Mouse (Mus musculus): Measurements from ENCODE around the gene Selenon. TPM values are rescaled to one million over a fixed set of nuclear protein-coding genes. Genes with fewer than 3 reads are reported as not detected.

The Selenon gene
- polyA plus RNA-seq, 1 experiment from 2014 or later = 31.9 TPM

DNA sequence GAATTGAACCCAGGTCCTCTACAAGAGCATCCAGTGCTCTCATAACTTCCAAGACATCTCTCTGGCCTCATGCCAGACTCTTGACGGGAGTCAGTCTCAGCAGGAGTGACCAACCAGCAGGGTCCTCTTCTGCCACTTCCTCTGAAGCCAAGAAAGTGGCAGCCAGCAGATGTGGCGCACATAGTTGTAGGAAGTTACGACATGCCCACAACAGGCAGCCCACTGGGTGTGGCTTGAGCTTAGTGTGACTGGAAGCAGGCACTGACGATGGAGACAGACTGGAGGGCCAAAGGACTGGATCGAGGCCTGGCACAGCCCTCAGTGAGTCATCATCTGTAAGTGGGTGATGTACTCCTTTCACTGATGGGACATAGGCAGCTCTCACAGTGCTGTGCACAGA lies 37.0 kb upstream of the Selenon start:
- Histone ChIP-seq H3K27me3 (replicated peaks) (no peaks in the 10 kb centered on the region), H3K4me3 (no peak overlapping the region), H3K36me3 (peaks cover 11% of the 10 kb centered on the region), H3K4me2 (no peak overlapping the region), H3K4me1 (replicated peaks) (peaks cover 34% of the 10 kb centered on the region), H3K9me3 (replicated peaks) (peaks cover 6% of the 10 kb centered on the region; the same call in 1 of the 2 replicates), H3K27ac (ENCODE audit: poor library complexity, severe bottlenecking) (no peak overlapping the region), H3K9ac (no peak overlapping the region)
- ATAC-seq (ENCODE audit: insufficient number of reproducible peaks, low FRiP score) = no peak
- WGBS = 81% methylated on average over 5 of the region's 5 CpGs

DNA sequence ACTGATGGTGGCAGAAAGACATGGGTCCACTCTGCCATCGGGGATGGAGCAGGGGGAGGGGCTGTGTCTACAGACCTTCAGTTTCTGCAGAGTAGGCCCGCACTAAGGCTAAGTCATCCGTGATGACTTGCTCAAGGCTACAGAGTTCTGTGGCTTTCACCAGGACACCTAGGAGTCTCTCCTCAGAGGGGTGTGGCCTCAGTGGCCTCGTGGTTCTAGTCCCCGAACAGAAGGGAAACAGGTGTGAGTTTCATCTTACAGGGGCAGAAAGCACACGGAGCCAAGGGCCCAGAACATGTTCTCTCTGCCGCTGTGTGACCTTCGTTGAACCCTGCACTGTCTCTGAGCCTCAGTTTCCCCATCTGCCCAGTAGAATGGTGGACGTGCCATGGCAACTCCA lies 36.3 kb upstream of the Selenon start:
- peaks cover 37% of the 10 kb centered on the region for H3K4me1 ChIP-seq (replicated peaks)
- ATAC-seq (ENCODE audit: insufficient number of reproducible peaks, low FRiP score) = no peak
- no peaks in the 10 kb centered on the region for H3K27me3 ChIP-seq (replicated peaks)
- no peak overlapping the region for H3K9ac ChIP-seq
- 86% methylated on average over 9 of the region's 9 CpGs for WGBS
- H3K4me3 ChIP-seq = no peak overlapping the region
- no peak overlapping the region for H3K4me2 ChIP-seq
- no peak overlapping the region for H3K27ac ChIP-seq (ENCODE audit: poor library complexity, severe bottlenecking)
- peaks cover 6% of the 10 kb centered on the region; the same call in 1 of the 2 replicates for H3K9me3 ChIP-seq (replicated peaks)
- peaks cover 11% of the 10 kb centered on the region for H3K36me3 ChIP-seq

DNA sequence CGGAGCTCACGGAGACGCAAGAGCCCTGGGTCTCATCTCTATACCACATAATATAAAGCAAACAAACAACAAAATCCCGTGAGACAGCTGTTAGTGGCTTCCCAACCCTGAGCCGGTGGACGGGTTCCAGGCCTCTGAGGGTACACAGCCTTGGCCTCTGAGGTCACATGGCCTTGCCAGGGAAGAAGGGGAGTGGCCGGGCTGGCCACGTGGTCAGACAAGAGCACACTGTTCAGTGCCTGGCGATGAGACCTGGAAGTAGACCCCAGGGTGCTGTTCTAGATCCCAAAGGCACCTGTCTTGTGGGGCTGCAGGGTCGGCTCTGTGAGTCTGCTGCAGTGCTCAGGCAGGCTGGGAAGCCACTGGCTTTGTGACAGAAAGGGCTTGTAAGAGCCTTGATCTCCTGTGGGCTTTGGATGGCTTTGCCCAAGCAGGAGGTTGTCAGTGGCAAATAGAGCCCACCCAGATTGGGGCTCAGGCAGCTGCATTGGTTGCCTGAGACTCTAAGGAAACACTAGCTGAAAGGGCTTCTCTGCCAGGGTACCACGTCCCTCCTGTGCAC lies 35.8 kb upstream of the Selenon start:
- Histone ChIP-seq H3K9ac (no peak overlapping the region), H3K4me2 (no peak overlapping the region), H3K27ac (ENCODE audit: poor library complexity, severe bottlenecking) (no peak overlapping the region), H3K27me3 (replicated peaks) (no peaks in the 10 kb centered on the region), H3K9me3 (replicated peaks) (peaks cover 6% of the 10 kb centered on the region; the same call in 1 of the 2 replicates), H3K36me3 (peaks cover 11% of the 10 kb centered on the region), H3K4me1 (replicated peaks) (peaks cover 38% of the 10 kb centered on the region), H3K4me3 (no peak overlapping the region)
- ATAC-seq (ENCODE audit: insufficient number of reproducible peaks, low FRiP score) = no peak
- WGBS = 56% methylated on average over 11 of the region's 11 CpGs

DNA sequence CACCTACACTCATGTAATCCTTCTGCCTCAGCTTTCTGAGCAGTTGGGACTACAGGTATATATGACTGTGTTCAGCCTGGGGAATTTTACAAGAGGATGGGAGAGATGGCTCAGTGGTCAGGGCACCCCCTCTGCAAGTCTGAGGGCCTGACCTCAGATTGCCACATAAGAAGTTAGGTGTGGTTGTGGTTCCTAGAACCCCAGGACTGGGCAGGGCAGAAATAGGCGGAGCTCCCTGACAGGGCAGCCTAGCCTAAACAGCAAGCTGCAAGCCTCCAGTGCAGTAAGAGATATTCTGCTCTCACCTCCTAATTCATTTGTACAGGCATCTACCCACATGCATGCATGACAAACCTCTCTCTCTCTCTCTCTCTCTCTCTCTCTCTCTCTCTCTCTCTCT lies 34.7 kb upstream of the Selenon start:
- Histone ChIP-seq H3K27ac (ENCODE audit: poor library complexity, severe bottlenecking) (no peak overlapping the region), H3K9ac (no peak overlapping the region), H3K9me3 (replicated peaks) (peaks cover 6% of the 10 kb centered on the region; the same call in 1 of the 2 replicates), H3K4me1 (replicated peaks) (peaks cover 29% of the 10 kb centered on the region), H3K36me3 (peaks cover 11% of the 10 kb centered on the region), H3K27me3 (replicated peaks) (no peaks in the 10 kb centered on the region), H3K4me3 (no peak overlapping the region), H3K4me2 (no peak overlapping the region)
- 83% methylated on average over 1 of the region's 1 CpGs for WGBS
- ATAC-seq (ENCODE audit: insufficient number of reproducible peaks, low FRiP score) = no peak

DNA sequence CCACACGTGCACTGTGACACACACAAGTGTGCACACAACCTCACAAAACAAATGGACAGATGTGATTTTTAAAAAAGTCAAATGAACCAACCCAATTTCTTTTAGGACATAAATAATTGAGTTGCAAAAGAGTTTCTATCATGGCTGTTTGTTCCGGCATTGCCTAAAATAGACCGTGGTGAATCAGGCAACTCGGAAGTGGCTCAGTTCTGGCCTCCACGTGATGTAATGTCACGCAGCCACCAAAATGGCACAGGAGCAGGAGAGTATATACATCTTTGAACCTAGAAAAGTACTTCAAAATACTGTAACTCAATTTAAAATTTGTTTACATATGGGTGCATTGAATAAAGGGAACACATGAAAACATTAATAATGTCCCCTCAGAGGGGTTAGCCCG lies 34.2 kb upstream of the Selenon start:
- Histone ChIP-seq H3K9ac (no peak overlapping the region), H3K27ac (ENCODE audit: poor library complexity, severe bottlenecking) (no peak overlapping the region), H3K4me2 (no peak overlapping the region), H3K4me3 (no peak overlapping the region), H3K4me1 (replicated peaks) (peaks cover 29% of the 10 kb centered on the region), H3K9me3 (replicated peaks) (peaks cover 6% of the 10 kb centered on the region; the same call in 1 of the 2 replicates), H3K27me3 (replicated peaks) (no peaks in the 10 kb centered on the region), H3K36me3 (peaks cover 11% of the 10 kb centered on the region)
- WGBS = 80% methylated on average over 7 of the region's 7 CpGs
- no peak for ATAC-seq (ENCODE audit: insufficient number of reproducible peaks, low FRiP score)

DNA sequence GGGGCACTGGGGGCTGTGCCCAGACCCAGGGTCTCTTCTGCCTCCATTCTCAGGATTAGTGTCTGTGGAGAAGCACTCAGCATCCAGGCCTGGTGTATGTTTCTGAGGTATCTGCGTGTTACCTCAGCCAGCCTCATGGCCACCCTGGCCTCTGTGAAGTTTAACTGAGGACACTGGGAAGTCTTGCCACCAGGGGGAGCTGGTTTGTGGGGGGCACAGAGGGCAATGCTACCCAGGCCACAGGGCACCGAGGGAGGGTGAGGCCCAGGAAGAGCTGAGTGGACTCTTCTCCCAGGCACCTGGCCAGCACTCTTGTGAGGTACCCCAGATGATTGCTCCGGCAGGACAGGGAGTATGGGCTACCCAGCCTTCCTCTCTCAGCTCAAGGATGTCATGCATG lies 31.5 kb upstream of the Selenon start:
- Histone ChIP-seq H3K9me3 (replicated peaks) (no peaks in the 10 kb centered on the region), H3K36me3 (peaks cover 3% of the 10 kb centered on the region), H3K27me3 (replicated peaks) (no peaks in the 10 kb centered on the region), H3K4me3 (no peak overlapping the region), H3K27ac (ENCODE audit: poor library complexity, severe bottlenecking) (no peak overlapping the region), H3K9ac (no peak overlapping the region), H3K4me2 (no peak overlapping the region), H3K4me1 (replicated peaks) (peaks cover 51% of the 10 kb centered on the region)
- no peak for ATAC-seq (ENCODE audit: insufficient number of reproducible peaks, low FRiP score)
- 58% methylated on average over 3 of the region's 3 CpGs for WGBS

DNA sequence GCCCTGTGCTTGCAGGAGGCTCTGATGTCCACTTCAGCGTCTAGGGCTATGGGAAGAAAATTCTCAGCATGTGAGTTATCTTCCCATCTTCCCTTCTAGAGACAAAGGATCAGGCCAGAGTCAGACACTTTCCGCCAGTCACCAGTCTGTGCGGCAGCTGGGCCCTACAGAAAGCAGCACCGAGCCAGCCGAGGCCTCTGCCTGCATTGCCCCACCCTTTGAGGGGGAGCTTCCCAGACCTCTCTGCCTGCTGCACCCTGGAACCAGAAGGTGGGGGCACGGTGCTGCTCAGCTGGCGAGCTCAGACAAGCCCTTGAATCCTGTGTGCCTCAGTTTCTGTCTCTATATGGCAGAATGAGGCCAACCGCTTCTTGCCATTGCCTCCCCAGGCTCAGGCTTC lies 29.4 kb upstream of the Selenon start:
- ATAC-seq (ENCODE audit: insufficient number of reproducible peaks, low FRiP score) = no peak
- H3K4me1 ChIP-seq (replicated peaks) = peaks cover 50% of the 10 kb centered on the region
- WGBS = 62% methylated on average over 8 of the region's 8 CpGs

DNA sequence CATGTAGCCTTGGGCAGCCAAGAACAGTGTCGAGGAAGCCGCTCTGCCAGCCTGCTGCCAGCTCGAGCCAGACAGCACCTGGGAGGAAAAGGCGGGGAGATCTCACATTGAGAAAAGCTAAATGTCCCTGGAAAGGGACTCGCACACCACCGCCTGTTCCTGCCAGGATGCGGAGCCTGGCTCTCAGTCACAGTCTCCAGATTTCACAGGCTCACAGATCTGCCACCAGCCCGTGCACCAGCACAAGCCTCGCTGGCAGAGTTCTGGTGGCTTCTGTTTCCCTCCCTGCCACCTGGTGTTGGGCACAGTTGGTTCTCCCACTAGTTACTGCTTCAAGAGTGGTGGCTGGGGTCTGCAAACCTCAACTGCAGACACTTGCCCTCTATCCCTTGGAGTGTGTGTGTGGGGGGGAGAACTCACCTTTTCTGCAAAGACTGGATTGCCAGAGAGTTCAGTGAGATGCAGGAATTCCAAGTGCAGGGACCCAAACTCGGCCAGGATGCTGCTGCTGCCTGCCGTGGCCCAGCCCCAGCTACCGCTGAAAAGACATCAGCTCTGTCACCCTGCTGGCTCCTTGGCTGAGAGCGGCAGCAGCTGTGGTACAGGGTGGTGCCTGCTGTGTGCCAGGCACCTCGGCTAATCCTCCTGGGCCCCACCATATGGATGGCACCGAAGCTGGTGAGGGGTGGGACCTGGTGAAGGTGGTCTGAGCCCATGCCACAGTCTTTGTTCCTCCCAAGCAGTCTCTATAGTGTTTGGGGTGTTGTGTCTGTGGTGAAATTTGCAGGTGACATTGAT lies 28.6 kb upstream of the Selenon start:
- Histone ChIP-seq H3K27me3 (replicated peaks) (no peaks in the 10 kb centered on the region), H3K4me2 (no peak overlapping the region), H3K27ac (ENCODE audit: poor library complexity, severe bottlenecking) (peak overlapping the region; percentile 78; the same call in 1 of the 2 replicates), H3K36me3 (peaks cover 6% of the 10 kb centered on the region), H3K9ac (peak overlapping the region; percentile 23; the same call in 1 of the 2 replicates), H3K9me3 (replicated peaks) (no peaks in the 10 kb centered on the region), H3K4me3 (no peak overlapping the region), H3K4me1 (replicated peaks) (peaks cover 50% of the 10 kb centered on the region)
- no peak for ATAC-seq (ENCODE audit: insufficient number of reproducible peaks, low FRiP score)
- WGBS = 78% methylated on average over 15 of the region's 15 CpGs

More for the DNA sequence above, 29.4 kb upstream of the Selenon start:
- H3K27ac ChIP-seq (ENCODE audit: poor library complexity, severe bottlenecking) = no peak overlapping the region
- H3K9ac ChIP-seq = 0 out of 2 replicates have a peak overlapping the region, but pooled peaks have one; percentile 26
- H3K9me3 ChIP-seq (replicated peaks) = no peaks in the 10 kb centered on the region
- no peak overlapping the region for H3K4me2 ChIP-seq
- no peak overlapping the region for H3K4me3 ChIP-seq
- peaks cover 5% of the 10 kb centered on the region for H3K36me3 ChIP-seq
- H3K27me3 ChIP-seq (replicated peaks) = no peaks in the 10 kb centered on the region

DNA sequence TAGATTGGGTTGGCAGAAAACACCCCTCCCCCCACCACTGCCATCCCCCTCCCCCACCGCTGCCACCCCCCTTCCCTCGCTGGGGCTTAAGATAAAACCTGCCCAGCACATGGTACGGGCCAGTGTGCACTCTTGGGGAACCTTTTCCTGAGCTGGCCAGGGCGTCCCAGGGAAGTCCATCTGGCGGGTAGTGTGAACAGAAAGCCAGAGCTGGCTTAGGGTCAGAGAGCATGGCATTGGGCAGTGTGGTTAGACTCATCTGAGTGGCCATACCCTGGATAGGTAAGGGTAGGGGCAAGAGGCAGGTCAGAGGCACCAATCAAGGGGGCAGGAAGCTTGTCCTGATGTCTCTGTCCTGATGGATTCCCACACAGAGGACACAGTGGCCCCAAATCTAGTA lies 27.7 kb upstream of the Selenon start:
- Histone ChIP-seq H3K27ac (ENCODE audit: poor library complexity, severe bottlenecking) (peak overlapping the region; percentile 78), H3K4me2 (peak overlapping the region; percentile 60), H3K9ac (peak overlapping the region; percentile 23; the same call in 1 of the 2 replicates), H3K4me3 (peak overlapping the region; percentile 10), H3K36me3 (peaks cover 15% of the 10 kb centered on the region), H3K9me3 (replicated peaks) (no peaks in the 10 kb centered on the region), H3K4me1 (replicated peaks) (peaks cover 49% of the 10 kb centered on the region), H3K27me3 (replicated peaks) (no peaks in the 10 kb centered on the region)
- 3% methylated on average over 5 of the region's 5 CpGs for WGBS
- no peak for ATAC-seq (ENCODE audit: insufficient number of reproducible peaks, low FRiP score)

DNA sequence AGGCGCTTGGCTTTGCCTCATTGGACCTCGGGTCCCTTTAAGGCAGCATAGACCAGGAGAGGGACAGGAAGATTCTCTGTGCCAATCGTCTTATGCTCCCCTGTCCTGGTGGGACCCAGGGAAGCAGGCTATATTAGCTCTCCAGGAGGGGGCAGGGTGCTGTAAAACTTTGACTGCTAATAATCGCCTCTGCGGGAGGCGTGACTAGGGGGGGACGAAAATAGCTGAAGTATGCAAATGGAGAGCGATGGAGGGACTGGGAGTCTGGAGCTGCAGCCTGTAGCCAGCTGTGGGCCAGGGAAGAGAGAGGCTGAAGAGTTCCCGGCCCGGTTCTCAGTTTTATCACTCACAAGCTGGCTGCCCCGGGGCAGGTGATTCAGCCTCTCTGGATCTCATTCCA lies 27.2 kb upstream of the Selenon start:
- H3K4me3 ChIP-seq = peak overlapping the region; percentile 10
- no peaks in the 10 kb centered on the region for H3K9me3 ChIP-seq (replicated peaks)
- no peaks in the 10 kb centered on the region for H3K27me3 ChIP-seq (replicated peaks)
- H3K27ac ChIP-seq (ENCODE audit: poor library complexity, severe bottlenecking) = peak overlapping the region; percentile 78
- H3K36me3 ChIP-seq = peaks cover 20% of the 10 kb centered on the region
- ATAC-seq (ENCODE audit: insufficient number of reproducible peaks, low FRiP score) = peak; percentile 45; the same call in 1 of the 2 replicates
- H3K4me1 ChIP-seq (replicated peaks) = peaks cover 49% of the 10 kb centered on the region
- WGBS = 7% methylated on average over 11 of the region's 11 CpGs
- peak overlapping the region; percentile 25; the same call in 1 of the 2 replicates for H3K9ac ChIP-seq
- peak overlapping the region; percentile 60 for H3K4me2 ChIP-seq

DNA sequence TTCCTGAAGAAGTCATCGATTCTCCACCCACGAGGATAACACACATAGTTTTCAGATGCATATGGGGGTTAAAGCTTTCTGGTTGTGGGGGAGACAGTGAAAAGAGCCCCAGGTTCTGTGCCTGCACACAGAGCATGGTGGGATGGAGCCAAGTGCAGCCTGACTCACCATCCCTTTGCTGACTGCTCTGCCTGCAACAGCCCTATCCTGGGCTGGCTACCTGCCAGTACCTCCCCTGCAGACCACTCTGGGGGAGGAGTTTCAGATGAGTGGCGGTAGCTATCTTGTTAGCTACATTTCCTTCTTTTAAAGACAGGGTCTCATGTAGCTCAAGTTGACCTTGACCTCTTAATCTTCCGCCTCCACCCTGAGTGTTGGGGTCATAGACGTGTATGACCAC lies 26.4 kb upstream of the Selenon start:
- Histone ChIP-seq H3K4me2 (peak overlapping the region; percentile 60), H3K9me3 (replicated peaks) (no peaks in the 10 kb centered on the region), H3K27ac (ENCODE audit: poor library complexity, severe bottlenecking) (peak overlapping the region; percentile 78; the same call in 1 of the 2 replicates), H3K27me3 (replicated peaks) (no peaks in the 10 kb centered on the region), H3K4me1 (replicated peaks) (peaks cover 48% of the 10 kb centered on the region), H3K4me3 (peak overlapping the region; percentile 10; the same call in 1 of the 2 replicates), H3K36me3 (peaks cover 22% of the 10 kb centered on the region), H3K9ac (no peak overlapping the region)
- peak; percentile 60; the same call in 1 of the 2 replicates for ATAC-seq (ENCODE audit: insufficient number of reproducible peaks, low FRiP score)
- 37% methylated on average over 5 of the region's 5 CpGs for WGBS
